In genomic region chr1:72710753-72711653, GRCm38 (mm10) we compare ENCODE assay signal across 8 mouse cellular contexts. TPM values are rescaled to one million over a fixed set of nuclear protein-coding genes. Genes with fewer than 3 reads are reported as not detected.
DNase-seq lines count a peak whose midpoint lies in the region; ATAC-seq and TF ChIP-seq lines count a peak whose summit lies in the region.

Rpl37a (plus strand) TSS chr1:72711290.

- peak within 1 kb of the TSS; percentile 72 for H3K4me2 ChIP-seq in kidney, embryonic 15.5 days

- peak within 1 kb of the TSS; percentile 72 for H3K4me3 ChIP-seq in bone marrow macrophage, adult 2 months (ENCODE audit: insufficient read depth, low read length)
- H3K4me3 ChIP-seq in embryonic fibroblast, embryonic 13.5 days (ENCODE audit: insufficient read depth, low read length) = peak within 1 kb of the TSS; percentile 96
- H3K4me3 ChIP-seq in heart, embryonic 10.5 days = peak within 1 kb of the TSS; percentile 91
- peak within 1 kb of the TSS; percentile 74 for H3K4me3 ChIP-seq in kidney, embryonic 15.5 days (replicated peaks)

- H3K27me3 ChIP-seq in heart, embryonic 10.5 days (ENCODE audit: insufficient read depth, poor library complexity, severe bottlenecking) = no peaks in the 10 kb centered on the region
- no peaks in the 10 kb centered on the region for H3K27me3 ChIP-seq in kidney, embryonic 15.5 days

- H3K36me3 ChIP-seq in heart, embryonic 10.5 days = peaks cover 33% of the 10 kb centered on the region
- peaks cover 39% of the 10 kb centered on the region for H3K36me3 ChIP-seq in kidney, embryonic 15.5 days

- ATAC-seq in kidney, embryonic 15.5 days (replicated peaks; ENCODE audit: low FRiP score) = peak; percentile 90
- ATAC-seq in monocyte, adult 5-6 weeks (replicated peaks; ENCODE audit: insufficient number of reproducible peaks, low FRiP score, low TSS enrichment, poor library complexity, severe bottlenecking) = peak; percentile 97

- H3K27ac ChIP-seq in bone marrow macrophage, adult 2 months (ENCODE audit: insufficient read depth, low read depth, low read length) = peak within 1 kb of the TSS; percentile 86
- H3K27ac ChIP-seq in embryonic fibroblast, embryonic 13.5 days (ENCODE audit: insufficient read depth, low read length) = peak within 1 kb of the TSS; percentile 63
- peak within 1 kb of the TSS; percentile 96 for H3K27ac ChIP-seq in heart, embryonic 10.5 days
- H3K27ac ChIP-seq in kidney, embryonic 15.5 days = peak within 1 kb of the TSS; percentile 96

- peaks cover 9% of the 10 kb centered on the region for H3K4me1 ChIP-seq in bone marrow macrophage, adult 2 months (ENCODE audit: control insufficient read depth, insufficient read depth, low read length)
- H3K4me1 ChIP-seq in embryonic fibroblast, embryonic 13.5 days (ENCODE audit: control insufficient read depth, insufficient read depth, low read length) = peaks cover 5% of the 10 kb centered on the region; the same call in 1 of the 2 replicates
- H3K4me1 ChIP-seq in heart, embryonic 10.5 days = peaks cover 9% of the 10 kb centered on the region
- H3K4me1 ChIP-seq in kidney, embryonic 15.5 days = peaks cover 24% of the 10 kb centered on the region

- peak; percentile 95 for DNase-seq in A20 (ENCODE audit: low read depth, low spot score)
- DNase-seq in heart, embryonic 10.5 days (ENCODE audit: low spot score) = peak; percentile 97
- peak; percentile 95 for DNase-seq in liver
- DNase-seq in spleen, postnatal 4 days (ENCODE audit: low spot score in 2 of 2) = peak; percentile 92 to 96

- WGBS in heart, embryonic 10.5 days = 2% methylated on average over 68 of the region's 68 CpGs
- WGBS in kidney, embryonic 15.5 days = 3% methylated on average over 68 of the region's 68 CpGs

- peak within 1 kb of the TSS; percentile 89 for H3K9ac ChIP-seq in kidney, embryonic 15.5 days

- no peaks in the 10 kb centered on the region for H3K9me3 ChIP-seq in heart, embryonic 10.5 days
- no peaks in the 10 kb centered on the region for H3K9me3 ChIP-seq in kidney, embryonic 15.5 days (replicated peaks)

- TF ChIP-seq CTCF in bone marrow macrophage, adult 2 months (IDR thresholded peaks at IDR 0.05; ENCODE audit: low read depth, low read length) = no peak
- no peak for TF ChIP-seq CTCF in embryonic fibroblast, embryonic 13.5 days (IDR thresholded peaks at IDR 0.05; ENCODE audit: borderline replicate concordance, insufficient read depth, low read length)

- peak; percentile 78 for TF ChIP-seq POLR2A in bone marrow macrophage, adult 2 months (IDR thresholded peaks at IDR 0.05; ENCODE audit: borderline replicate concordance, low read depth, low read length)
- peak; percentile 95 for TF ChIP-seq POLR2A in embryonic fibroblast, embryonic 13.5 days (IDR thresholded peaks at IDR 0.05; ENCODE audit: low read depth, low read length)

RNA-seq across cellular contexts. Expression of gene Rpl37a, which starts in this region (rescaled TPM):
- polyA plus RNA-seq in bone marrow macrophage, adult 2 months (2012; ENCODE audit: insufficient read depth, insufficient read length, missing spikeins) = 524 and 676 TPM in 2 replicates
- 1,004 and 1,061 TPM in 2 replicates for polyA plus RNA-seq in embryonic fibroblast, embryonic 13.5 days (2011; ENCODE audit: insufficient read length, low read depth, missing spikeins)
- polyA plus RNA-seq in heart, embryonic 10.5 days (2016; fragmentation: Nextera tagmentation; extraction: Ambion mirVana) = 999 and 1,018 TPM in 2 replicates
- polyA plus RNA-seq in kidney, embryonic 15.5 days (2015; fragmentation: Nextera tagmentation; extraction: Ambion mirVana) = 1,899 and 2,168 TPM in 2 replicates
- total RNA-seq in monocyte, adult 5-6 weeks (2017) = 508 to 670 TPM (median 625 TPM) in 3 replicates

Comparison
In these comparisons a context has a peak if more than half of its experiments do, and no peak if none do; other contexts are left out.
1. Peak in every context shown above with its lines: DNase-seq, ATAC-seq, H3K4me3 ChIP-seq and H3K27ac ChIP-seq.